Comparison of ENCODE assay signal across 8 mouse cellular contexts in the genomic region with DNA sequence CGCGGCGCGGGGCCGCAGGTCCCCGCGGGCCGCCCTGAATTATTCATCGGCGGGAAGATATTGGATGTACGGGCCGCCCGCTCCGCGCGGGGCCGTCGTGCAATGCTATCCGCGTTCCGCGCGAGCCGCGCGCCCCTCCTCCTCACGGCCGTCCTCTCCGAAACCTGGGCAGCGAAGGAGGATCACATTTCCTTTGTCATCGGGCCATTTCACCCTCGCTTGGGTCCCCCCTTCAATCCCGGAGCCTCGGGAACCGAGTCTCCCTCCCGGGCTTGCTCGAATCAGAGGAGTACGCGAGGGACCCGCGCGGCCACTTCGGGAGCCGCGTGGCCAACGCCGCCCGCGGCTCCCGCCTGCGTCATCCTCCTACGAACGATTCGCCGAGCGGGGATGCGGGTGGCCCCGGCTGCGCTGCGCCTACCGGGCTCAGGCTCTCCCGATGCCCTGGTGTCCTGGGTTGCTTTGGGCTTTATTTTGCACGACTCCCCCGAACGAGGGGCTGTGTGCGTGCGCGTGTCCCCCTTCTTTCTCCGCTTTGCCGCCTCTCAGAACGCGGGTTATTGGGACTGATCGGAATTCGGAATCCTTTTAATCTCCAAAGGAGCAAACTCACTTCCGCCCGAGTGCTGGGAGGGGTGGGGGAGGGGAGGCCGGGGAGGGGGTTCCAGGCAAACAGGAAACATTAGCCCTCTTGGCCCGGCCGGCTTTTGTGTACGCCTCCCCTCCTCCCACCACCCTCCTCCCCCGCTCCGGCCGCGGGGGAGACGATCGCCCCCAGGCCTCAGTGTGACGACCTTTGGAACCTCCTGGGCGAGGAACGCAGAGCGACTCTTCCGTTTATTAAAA. TPM values are rescaled to one million over a fixed set of nuclear protein-coding genes. Genes with fewer than 3 reads are reported as not detected.
DNase-seq lines count a peak whose midpoint lies in the region; ATAC-seq lines count a peak whose summit lies in the region.

Gene Trim71 (minus strand): TSS at position 609 of the 846 bp plus-strand sequence.

- ATAC-seq in frontal cortex, adult (ENCODE audit: low TSS enrichment): peak; percentile 77
- ATAC-seq in megakaryocyte, adult 5-6 weeks (ENCODE audit: poor library complexity, severe bottlenecking): no peak
- ATAC-seq in liver, embryonic 15.5 days (ENCODE audit: insufficient read depth): 0 out of 2 replicates have a peak, but pooled peaks have one; percentile 23
- no peak for ATAC-seq in monocyte, adult 5-6 weeks (replicated peaks; ENCODE audit: insufficient number of reproducible peaks, low FRiP score, low TSS enrichment, poor library complexity, severe bottlenecking)

- WGBS in hindbrain, embryonic 10.5 days: under 1% methylated on average over 91 of the region's 91 CpGs
- WGBS in liver, embryonic 15.5 days (ENCODE audit: insufficient replicate concordance): under 1% methylated on average over 89 of the region's 91 CpGs

- H3K4me2 ChIP-seq in liver, embryonic 15.5 days: peak within 1 kb of the TSS; percentile 59

- peaks cover 16% of the 10 kb centered on the region for H3K9me3 ChIP-seq in megakaryocyte, embryonic 14.5 days
- H3K9me3 ChIP-seq in hindbrain, embryonic 10.5 days: 0 out of 2 replicates have a peak, but pooled peaks cover 3% of the 10 kb centered on the region
- H3K9me3 ChIP-seq in liver, embryonic 15.5 days (replicated peaks): no peaks in the 10 kb centered on the region

- no peak for DNase-seq in frontal cortex, postnatal 10 days (ENCODE audit: low spot score in 2 of 2)
- peak; percentile 93 for DNase-seq in hindbrain, embryonic 10.5 days (ENCODE audit: low spot score)
- peak; percentile 16 for DNase-seq in testis, postnatal 14 days (ENCODE audit: low spot score)

- H3K9ac ChIP-seq in liver, embryonic 15.5 days: peak within 1 kb of the TSS; percentile 39; the same call in 1 of the 2 replicates

- H3K27me3 ChIP-seq in megakaryocyte, embryonic 14.5 days (replicated peaks): peaks cover 90% of the 10 kb centered on the region
- H3K27me3 ChIP-seq in hindbrain, embryonic 10.5 days (ENCODE audit: insufficient read depth, poor library complexity, severe bottlenecking): no peaks in the 10 kb centered on the region
- peaks cover 73% of the 10 kb centered on the region for H3K27me3 ChIP-seq in liver, embryonic 15.5 days

- peak within 1 kb of the TSS; percentile 85 for H3K4me3 ChIP-seq in megakaryocyte, embryonic 14.5 days (replicated peaks)
- peak within 1 kb of the TSS; percentile 95 for H3K4me3 ChIP-seq in hindbrain, embryonic 10.5 days
- H3K4me3 ChIP-seq in liver, embryonic 15.5 days (replicated peaks): peak within 1 kb of the TSS; percentile 55

- H3K4me1 ChIP-seq in megakaryocyte, embryonic 14.5 days: peaks cover 27% of the 10 kb centered on the region
- H3K4me1 ChIP-seq in hindbrain, embryonic 10.5 days (replicated peaks): peaks cover 39% of the 10 kb centered on the region
- H3K4me1 ChIP-seq in liver, embryonic 15.5 days (replicated peaks): peaks cover 4% of the 10 kb centered on the region; the same call in 1 of the 2 replicates

- H3K36me3 ChIP-seq in megakaryocyte, embryonic 14.5 days (replicated peaks; ENCODE audit: low read length): no peaks in the 10 kb centered on the region
- no peaks in the 10 kb centered on the region for H3K36me3 ChIP-seq in hindbrain, embryonic 10.5 days
- no peaks in the 10 kb centered on the region for H3K36me3 ChIP-seq in liver, embryonic 15.5 days (replicated peaks)

- peak within 1 kb of the TSS; percentile 100 for H3K27ac ChIP-seq in hindbrain, embryonic 10.5 days
- H3K27ac ChIP-seq in liver, embryonic 15.5 days (replicated peaks): peak within 1 kb of the TSS; percentile 71

RNA-seq across cellular contexts. Expression of gene Trim71, which starts in this region (rescaled TPM):
- 0.28 TPM in 1 of 2 replicates, not detected in the other for polyA plus RNA-seq in megakaryocyte, embryonic 14.5 days (2012; ENCODE audit: insufficient read depth, low replicate concordance)
- total RNA-seq in megakaryocyte, adult 5-6 weeks (2015): not detected in 2 replicates
- total RNA-seq in megakaryocyte, adult 5-6 weeks (2017): not detected in 2 replicates
- polyA plus RNA-seq in hindbrain, embryonic 10.5 days (2016; fragmentation: Nextera tagmentation; extraction: Ambion mirVana): 3.8 and 8.3 TPM in 2 replicates
- polyA plus RNA-seq in liver, embryonic 15.5 days (2015; fragmentation: Nextera tagmentation; extraction: Ambion mirVana): 0.86 TPM in 2 replicates
- total RNA-seq in monocyte, adult 5-6 weeks (2017): 0.10 TPM in 1 of 3 replicates, not detected in the others

Comparison
In these comparisons a context has a peak if more than half of its experiments do, and no peak if none do; other contexts are left out.
1. Peak in ATAC-seq, H3K4me3 ChIP-seq, H3K27ac ChIP-seq, H3K9ac ChIP-seq and H3K4me2 ChIP-seq in liver, embryonic 15.5 days; RNA of the gene not detected or under 1 TPM.
2. DNase-seq: peak in hindbrain, embryonic 10.5 days (single experiment) and testis, postnatal 14 days (single experiment); none in frontal cortex, postnatal 10 days (0 of 2).
3. Peak in every context shown above with its lines, with median percentiles within 50 percentile points of each other: H3K4me3 ChIP-seq.